Mouse (Mus musculus) midbrain, embryonic 11.5 days (tissue): Measurements from ENCODE around the gene Dis3. TPM values are rescaled to one million over a fixed set of nuclear protein-coding genes. Genes with fewer than 3 reads are reported as not detected.

Source experiments
- ATAC-seq: fragments of 200-750 bp; cut with Nextera tagmentation; 2 replicates; pipeline ENCODE4 v1.8.0; 2017; ENCODE audit warnings: moderate TSS enrichment, moderate library complexity; ENCODE audit not compliant: low FRiP score
- DNase-seq: peaks from one replicate; pipeline ENCODE4 v3.0.0; 2015; ENCODE audit warnings: low spot score; ENCODE audit errors: missing footprints
- H3K27ac ChIP-seq: fragments of 300-500 bp; sonication (generic); 2 replicates; pipeline ENCODE4 v1.5.1; 2014; ENCODE audit warnings: low read depth, low read length
- H3K27me3 ChIP-seq: fragments of 300-500 bp; sonication (generic); 2 replicates; pipeline ENCODE4 v1.6.1; 2014; ENCODE audit warnings: mild to moderate bottlenecking, low read length, moderate library complexity, mixed read lengths; ENCODE audit not compliant: control insufficient read depth, insufficient read depth
- H3K36me3 ChIP-seq: fragments of 300-500 bp; sonication (generic); 2 replicates; pipeline ENCODE4 v1.6.1; 2014; ENCODE audit warnings: mild to moderate bottlenecking, low read length, moderate library complexity, mixed read lengths; ENCODE audit not compliant: control insufficient read depth, insufficient read depth
- H3K4me1 ChIP-seq: fragments of 300-500 bp; sonication (generic); 2 replicates; pipeline ENCODE4 v1.6.1; 2014; ENCODE audit warnings: low read length; ENCODE audit not compliant: control insufficient read depth, insufficient read depth
- H3K4me2 ChIP-seq: fragments of 300-500 bp; sonication (generic); 2 replicates; pipeline ENCODE4 v1.6.1; 2014; ENCODE audit warnings: mild to moderate bottlenecking, moderate library complexity
- H3K4me3 ChIP-seq: fragments of 300-500 bp; sonication (generic); 2 replicates; pipeline ENCODE4 v1.5.1; 2014; ENCODE audit warnings: low read depth, low read length
- H3K9ac ChIP-seq: fragments of 300-500 bp; sonication (generic); 2 replicates; pipeline ENCODE4 v1.6.1; 2014; ENCODE audit warnings: low read length
- H3K9me3 ChIP-seq: fragments of 300-500 bp; sonication (generic); 2 replicates; pipeline ENCODE4 v1.6.1; 2016; ENCODE audit warnings: low read length; ENCODE audit not compliant: control insufficient read depth
- WGBS: fragments of 180-500 bp; shearing (Covaris S2); extraction: QIAGEN DNeasy Blood & Tissue Kit; methylation state at CpG from one replicate; pipeline ENCODE4 v1.1.7; 2014; 5-methylcytosine and 5-hydroxymethylcytosine counted together
- polyA plus RNA-seq: library from polyadenylated mRNA; unstranded; fragments of >200 nt; fragmentation: Nextera tagmentation; extraction: Ambion mirVana; gene quantifications from 2 replicates; pipeline ENCODE4 v1.2.1, GENCODE M21; 2014

Dis3 gene
- polyA plus RNA-seq, 1 experiment from 2014 or later = 46.0 TPM

DNA sequence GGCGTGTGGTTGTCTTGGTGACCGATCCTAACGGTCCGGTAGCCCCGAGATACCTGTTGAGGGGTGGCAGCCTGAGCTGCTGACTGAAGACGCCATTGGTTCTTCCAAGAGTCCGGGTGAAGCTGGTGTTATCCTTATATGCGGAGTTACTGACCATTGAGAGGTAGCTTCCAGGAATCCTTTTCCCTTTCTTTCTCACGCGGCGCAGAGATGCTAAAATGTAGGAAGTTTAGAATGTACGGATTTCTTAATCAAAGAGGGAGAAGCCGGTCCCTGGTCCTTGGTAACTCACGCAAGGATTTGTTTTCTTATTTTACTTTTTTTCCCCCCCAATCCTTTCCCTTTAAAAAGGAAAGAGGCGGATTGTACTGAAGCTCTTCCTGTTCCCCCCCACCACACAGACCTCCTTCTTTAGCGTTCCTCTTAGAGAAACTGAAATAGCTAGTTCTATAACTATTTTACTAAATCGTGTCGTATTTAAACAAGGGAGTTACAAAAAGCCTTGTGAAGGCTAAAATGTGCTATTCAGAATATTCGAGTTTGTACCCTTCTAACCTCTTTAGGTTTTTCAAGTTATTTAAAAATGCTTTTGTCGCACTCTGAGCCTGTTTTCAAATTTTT, 507 bp upstream of the Dis3 start:
- WGBS = 9% methylated on average over 20 of the region's 20 CpGs
- Histone ChIP-seq H3K4me3 (peak overlapping the region; percentile 88), H3K4me2 (peak overlapping the region; percentile 51), H3K9me3 (no peaks in the 10 kb centered on the region), H3K4me1 (peaks cover 7% of the 10 kb centered on the region), H3K27me3 (no peaks in the 10 kb centered on the region), H3K36me3 (no peaks in the 10 kb centered on the region), H3K9ac (peak overlapping the region; percentile 65), H3K27ac (no peak overlapping the region)
- DNase-seq (no peak), ATAC-seq (no peak)

DNA sequence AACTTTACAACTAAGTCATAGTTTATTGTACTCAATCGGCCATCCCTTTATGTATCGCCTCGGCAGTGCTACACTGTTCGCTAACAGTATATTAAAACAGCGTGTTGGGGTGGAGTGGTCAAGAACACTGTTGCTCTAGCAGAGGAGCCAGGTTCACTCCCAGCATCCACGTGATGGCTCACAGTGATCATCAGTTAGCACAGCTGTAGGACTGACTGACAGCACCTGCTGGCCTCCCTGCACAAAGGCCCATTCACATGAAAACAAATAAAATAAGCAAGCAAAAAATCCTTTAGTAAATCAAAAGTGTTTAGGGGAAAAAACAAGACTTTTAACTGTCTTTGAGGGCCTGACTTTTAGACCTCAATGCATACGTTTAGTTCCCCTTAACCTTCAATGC, 10.6 kb downstream of the Dis3 start:
- no peak overlapping the region for H3K4me2 ChIP-seq
- H3K4me3 ChIP-seq = no peak overlapping the region
- no peak overlapping the region for H3K27ac ChIP-seq
- no peak overlapping the region for H3K9ac ChIP-seq
- no peaks in the 10 kb centered on the region for H3K27me3 ChIP-seq
- H3K36me3 ChIP-seq = peaks cover 9% of the 10 kb centered on the region
- no peaks in the 10 kb centered on the region for H3K9me3 ChIP-seq
- 95% methylated on average over 7 of the region's 7 CpGs for WGBS
- ATAC-seq = no peak
- no peaks in the 10 kb centered on the region for H3K4me1 ChIP-seq
- DNase-seq = no peak

DNA sequence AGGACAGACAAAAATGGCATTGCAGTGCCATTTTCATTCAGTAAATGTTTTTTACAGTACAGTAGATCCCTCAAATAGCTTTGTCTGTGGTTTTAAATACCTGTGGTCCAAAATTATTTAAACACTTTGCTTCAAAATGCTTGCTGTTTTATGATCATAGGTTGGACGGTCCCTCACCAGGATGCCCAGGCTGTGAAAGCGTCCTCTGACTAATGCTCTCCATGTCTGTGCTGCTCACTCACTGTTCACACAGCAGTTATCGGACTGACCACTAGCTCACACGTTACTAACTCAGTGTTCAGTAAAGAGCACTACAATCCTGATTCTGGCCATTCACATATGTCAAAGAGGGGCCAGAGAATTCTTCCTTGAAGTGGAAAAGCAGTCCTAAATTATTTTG, 28.4 kb downstream of the Dis3 start:
- WGBS = 92% methylated on average over 4 of the region's 4 CpGs
- H3K9ac ChIP-seq = no peak overlapping the region
- no peak overlapping the region for H3K27ac ChIP-seq
- ATAC-seq (no peak), DNase-seq (no peak)
- H3K4me3 ChIP-seq = no peak overlapping the region
- no peaks in the 10 kb centered on the region for H3K27me3 ChIP-seq
- no peaks in the 10 kb centered on the region for H3K4me1 ChIP-seq
- no peak overlapping the region for H3K4me2 ChIP-seq
- H3K36me3 ChIP-seq = peaks cover 12% of the 10 kb centered on the region; the same call in 1 of the 2 replicates
- no peaks in the 10 kb centered on the region for H3K9me3 ChIP-seq

DNA sequence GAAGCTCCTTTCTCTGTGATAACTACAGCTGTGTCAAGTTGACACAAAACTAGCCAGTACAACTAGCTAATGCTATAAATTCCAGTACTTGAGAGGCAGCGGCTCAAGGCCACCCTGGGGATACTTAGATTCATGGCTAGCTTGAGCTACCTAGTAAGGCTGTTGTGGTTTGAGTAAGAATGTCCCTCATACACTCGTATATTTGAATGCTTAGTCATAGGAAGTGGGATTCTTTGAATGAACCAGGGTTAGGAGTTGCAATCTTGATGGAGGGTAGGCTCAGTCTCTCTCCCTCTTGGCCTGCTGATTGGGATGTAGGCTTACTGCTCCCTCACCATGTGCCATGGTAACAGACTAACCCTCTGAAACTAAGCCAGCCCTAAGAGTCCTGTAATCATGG, 36.5 kb downstream of the Dis3 start:
- DNase-seq (no peak), ATAC-seq (no peak)
- H3K27ac ChIP-seq = no peak overlapping the region
- H3K9me3 ChIP-seq = no peaks in the 10 kb centered on the region
- H3K9ac ChIP-seq = no peak overlapping the region
- H3K4me2 ChIP-seq = no peak overlapping the region
- H3K27me3 ChIP-seq = no peaks in the 10 kb centered on the region
- H3K4me3 ChIP-seq = no peak overlapping the region
- H3K4me1 ChIP-seq = no peaks in the 10 kb centered on the region
- 97% methylated on average over 2 of the region's 2 CpGs for WGBS
- H3K36me3 ChIP-seq = peaks cover 10% of the 10 kb centered on the region; the same call in 1 of the 2 replicates

DNA sequence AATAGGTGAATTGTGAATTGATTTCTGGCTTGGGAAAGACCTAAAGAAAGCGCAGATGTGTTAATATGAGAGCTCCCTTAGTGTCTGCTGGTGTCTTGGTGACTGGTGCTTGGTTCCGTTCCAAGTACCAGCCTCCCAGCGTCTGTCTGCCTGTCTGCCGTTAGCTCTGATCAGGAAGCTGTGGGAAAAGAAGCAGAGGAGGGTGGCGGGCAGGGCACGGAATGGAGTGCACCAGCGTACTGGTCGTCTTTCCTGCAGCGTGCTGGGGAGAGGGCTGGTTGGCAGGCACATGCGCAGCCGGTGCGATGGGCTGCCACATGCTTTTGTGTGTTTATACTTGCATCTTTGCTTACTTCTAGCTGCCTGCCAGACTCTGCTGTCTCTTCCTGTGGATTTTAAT, 39.0 kb downstream of the Dis3 start:
- H3K4me3 ChIP-seq = no peak overlapping the region
- no peak overlapping the region for H3K27ac ChIP-seq
- H3K27me3 ChIP-seq = no peaks in the 10 kb centered on the region
- no peak for DNase-seq
- H3K36me3 ChIP-seq = peaks cover 5% of the 10 kb centered on the region; the same call in 1 of the 2 replicates
- no peaks in the 10 kb centered on the region for H3K9me3 ChIP-seq
- no peak overlapping the region for H3K9ac ChIP-seq
- ATAC-seq = no peak
- H3K4me1 ChIP-seq = no peaks in the 10 kb centered on the region
- H3K4me2 ChIP-seq = no peak overlapping the region
- WGBS = 93% methylated on average over 12 of the region's 12 CpGs

DNA sequence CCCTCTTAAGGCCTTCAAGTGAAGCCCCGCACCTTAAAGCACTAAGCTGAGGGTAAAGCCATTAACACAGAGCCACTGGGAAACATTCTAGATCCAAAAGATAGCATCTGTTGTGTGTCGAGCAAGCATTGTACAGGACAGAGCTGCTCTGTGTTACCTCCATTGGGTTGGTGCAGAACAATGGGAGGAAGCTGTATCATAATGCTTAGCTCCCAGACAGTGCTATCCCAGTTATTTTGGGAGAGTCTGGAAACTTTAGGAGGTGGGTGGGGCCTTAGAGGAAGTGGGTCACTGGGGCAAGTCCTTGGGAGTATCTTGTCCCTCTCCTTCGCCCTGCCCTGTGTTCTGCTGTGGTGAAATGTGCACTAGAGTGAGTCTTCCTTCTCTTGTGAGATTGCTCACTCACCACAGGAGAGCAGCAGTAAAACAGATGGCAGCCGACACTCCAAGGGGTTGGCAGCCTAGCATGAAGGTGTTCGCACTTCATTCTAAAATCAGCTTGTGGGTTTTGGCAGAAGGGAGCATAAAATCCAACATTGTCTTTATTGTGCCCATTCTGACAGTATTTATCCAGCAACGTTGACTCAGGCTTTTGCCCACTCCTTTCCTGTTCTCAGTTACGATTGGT, 40.5 kb downstream of the Dis3 start:
- ATAC-seq (no peak), DNase-seq (no peak)
- no peak overlapping the region for H3K4me2 ChIP-seq
- H3K27me3 ChIP-seq = no peaks in the 10 kb centered on the region
- H3K27ac ChIP-seq = no peak overlapping the region
- peaks cover 5% of the 10 kb centered on the region; the same call in 1 of the 2 replicates for H3K36me3 ChIP-seq
- H3K9me3 ChIP-seq = no peaks in the 10 kb centered on the region
- no peak overlapping the region for H3K9ac ChIP-seq
- H3K4me3 ChIP-seq = no peak overlapping the region
- 93% methylated on average over 7 of the region's 7 CpGs for WGBS
- no peaks in the 10 kb centered on the region for H3K4me1 ChIP-seq

DNA sequence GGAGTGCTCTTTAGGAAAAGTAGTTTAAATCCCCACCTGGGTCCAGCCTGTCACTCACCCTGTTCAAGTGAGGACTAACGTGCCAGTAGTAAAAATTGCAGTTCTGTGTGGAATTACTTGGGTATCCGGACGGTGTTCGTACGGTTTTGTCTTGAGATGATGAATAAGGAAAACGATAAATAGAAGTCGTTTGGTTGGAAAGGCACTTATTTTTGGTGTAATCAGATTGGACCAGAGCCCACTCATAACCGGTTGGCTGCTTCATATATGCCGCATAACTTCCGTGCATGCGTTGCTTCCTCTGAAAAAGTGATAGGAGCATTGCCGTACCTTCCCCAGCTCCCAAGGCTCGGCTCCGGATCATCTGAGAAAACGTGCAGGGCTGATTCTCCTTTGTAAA, 52.8 kb downstream of the Dis3 start:
- Histone ChIP-seq H3K9ac (peak overlapping the region; percentile 43), H3K9me3 (no peaks in the 10 kb centered on the region), H3K27me3 (no peaks in the 10 kb centered on the region), H3K4me1 (peaks cover 20% of the 10 kb centered on the region), H3K4me3 (peak overlapping the region; percentile 95), H3K36me3 (0 out of 2 replicates have a peak, but pooled peaks cover 2% of the 10 kb centered on the region), H3K27ac (peak overlapping the region; percentile 4; the same call in 1 of the 2 replicates), H3K4me2 (peak overlapping the region; percentile 63)
- WGBS = 1% methylated on average over 15 of the region's 15 CpGs
- ATAC-seq = peak; percentile 28; the same call in 1 of the 2 replicates
- DNase-seq = no peak

DNA sequence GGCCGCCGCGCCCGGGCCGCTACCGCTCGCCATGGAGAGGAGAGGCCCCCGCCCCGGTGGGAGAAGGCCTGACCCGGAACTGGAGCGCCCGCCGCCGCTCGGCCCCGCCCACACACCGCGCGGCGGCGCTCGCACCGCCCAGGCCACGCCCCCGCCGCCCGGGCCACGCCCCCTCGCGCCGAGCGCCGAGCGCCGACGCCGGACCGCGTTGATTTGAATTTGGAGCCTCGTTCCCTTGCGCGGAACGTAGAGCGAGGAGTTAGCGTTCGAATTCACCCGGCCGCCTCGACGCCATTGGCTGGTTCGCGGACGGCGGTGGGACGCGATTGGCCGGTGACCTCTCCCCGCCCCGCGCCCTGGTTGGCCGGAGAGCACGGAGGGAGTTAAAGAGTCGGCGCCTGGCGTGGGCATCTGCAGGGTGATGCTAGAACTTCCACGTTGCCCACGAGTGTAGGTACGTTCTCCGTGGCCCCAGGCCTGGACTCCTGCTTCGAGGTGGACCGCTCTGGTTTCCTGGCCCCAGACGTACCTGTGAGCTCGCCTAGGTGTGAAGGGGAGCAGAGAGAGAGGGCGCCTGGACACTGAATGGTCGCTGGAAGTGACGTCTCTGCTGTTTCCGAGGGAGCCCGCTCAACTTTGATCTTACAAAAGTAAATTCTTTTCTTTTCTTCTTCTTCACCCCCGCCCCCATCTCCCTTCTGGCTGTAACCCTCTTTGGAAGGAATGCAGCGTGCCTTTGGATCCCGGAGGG, 53.4 kb downstream of the Dis3 start, which contains the start of the genes Mzt1 and Bora:
TSS of gene Mzt1 (minus strand) at position 104 of the 751 bp plus-strand sequence.
TSS of gene Bora (plus strand) at position 192 of the 751 bp plus-strand sequence.
- DNase-seq = peak; percentile 99
- H3K27ac ChIP-seq = peak within 1 kb of the TSS; percentile 76
- peak; percentile 97 for ATAC-seq
- H3K4me1 ChIP-seq = peaks cover 20% of the 10 kb centered on the region
- H3K27me3 ChIP-seq = no peaks in the 10 kb centered on the region
- H3K9me3 ChIP-seq = no peaks in the 10 kb centered on the region
- peak within 1 kb of the TSS; percentile 63 for H3K4me2 ChIP-seq
- H3K4me3 ChIP-seq = peak within 1 kb of the TSS; percentile 95
- 0 out of 2 replicates have a peak, but pooled peaks cover under 1% of the 10 kb centered on the region for H3K36me3 ChIP-seq
- peak within 1 kb of the TSS; percentile 96 for H3K9ac ChIP-seq
- WGBS = under 1% methylated on average over 46 of the region's 81 CpGs
